Mouse (Mus musculus) midbrain, postnatal 0 days (tissue): ENCODE measurements at regions not wholly inside any gene's neighbourhood (a gene's known extent, or its start where the extent isn't known, plus 50 kb on each side); places are given as distances from the start of the nearest gene placed in this dataset.
A peak's percentile ranks its signal among the peaks of the same experiment; 100 is the strongest.
"Not testable (repeated sequence)": the region's sequence is repeated elsewhere in the genome, so short reads cannot be mapped to it uniquely, and the experiment has no call there.

ENCODE experiments used
- ATAC-seq: fragments of 200-750 bp; cut with Nextera tagmentation; 2 replicates; pipeline ENCODE4 v1.8.0; 2017; ENCODE audit warnings: moderate number of reproducible peaks, mild to moderate bottlenecking, moderate TSS enrichment, moderate library complexity; ENCODE audit not compliant: low FRiP score
- DNase-seq: peaks from one replicate; pipeline ENCODE4 v3.0.0-alpha.2; 2015; ENCODE audit warnings: low spot score
- H3K27ac ChIP-seq: fragments of 300-500 bp; sonication (generic); 2 replicates; pipeline ENCODE4 v1.5.1; 2014; ENCODE audit warnings: low read depth, mild to moderate bottlenecking, low read length, mixed read lengths
- H3K27me3 ChIP-seq: fragments of 300-500 bp; sonication (generic); 2 replicates; pipeline ENCODE4 v1.6.1; 2014; ENCODE audit warnings: low read length, control low read depth, mixed read lengths; ENCODE audit not compliant: insufficient read depth
- H3K36me3 ChIP-seq: fragments of 300-500 bp; sonication (generic); 2 replicates; pipeline ENCODE4 v1.6.1; 2014; ENCODE audit warnings: low read length, control low read depth, mixed read lengths; ENCODE audit not compliant: insufficient read depth
- H3K4me1 ChIP-seq: fragments of 300-500 bp; sonication (generic); 2 replicates; pipeline ENCODE4 v1.6.1; 2014; ENCODE audit warnings: mild to moderate bottlenecking, control low read depth, antibody characterized with exemption, low read length, mixed read lengths; ENCODE audit not compliant: insufficient read depth
- H3K4me2 ChIP-seq: fragments of 300-500 bp; sonication (generic); 2 replicates; pipeline ENCODE4 v1.6.1; 2014; ENCODE audit warnings: low read depth, mild to moderate bottlenecking, low read length, mixed read lengths; ENCODE audit not compliant: poor library complexity, severe bottlenecking
- H3K4me3 ChIP-seq: fragments of 300-500 bp; sonication (generic); 2 replicates; pipeline ENCODE4 v1.5.1; 2014; ENCODE audit warnings: low read depth, mild to moderate bottlenecking, low read length, moderate library complexity
- H3K9ac ChIP-seq: fragments of 300-500 bp; sonication (generic); replicated peaks from 2 replicates; pipeline ENCODE4 v1.6.1; 2014; ENCODE audit warnings: mild to moderate bottlenecking, low read length, moderate library complexity, mixed read lengths; ENCODE audit not compliant: poor library complexity, severe bottlenecking
- H3K9me3 ChIP-seq: fragments of 300-500 bp; sonication (generic); 2 replicates; pipeline ENCODE4 v1.6.1; 2016; ENCODE audit warnings: low read length, control low read depth
- CTCF ChIP-seq: IDR thresholded peaks from 2 replicates; pipeline ENCODE4 v1.5.1; 2016; ENCODE audit warnings: antibody characterized with exemption, mild to moderate bottlenecking
- WGBS: fragments of 180-500 bp; shearing (Covaris S2); extraction: QIAGEN DNeasy Blood & Tissue Kit; methylation state at CpG from one replicate; pipeline ENCODE4 v1.1.7; 2014; 5-methylcytosine and 5-hydroxymethylcytosine counted together

DNA sequence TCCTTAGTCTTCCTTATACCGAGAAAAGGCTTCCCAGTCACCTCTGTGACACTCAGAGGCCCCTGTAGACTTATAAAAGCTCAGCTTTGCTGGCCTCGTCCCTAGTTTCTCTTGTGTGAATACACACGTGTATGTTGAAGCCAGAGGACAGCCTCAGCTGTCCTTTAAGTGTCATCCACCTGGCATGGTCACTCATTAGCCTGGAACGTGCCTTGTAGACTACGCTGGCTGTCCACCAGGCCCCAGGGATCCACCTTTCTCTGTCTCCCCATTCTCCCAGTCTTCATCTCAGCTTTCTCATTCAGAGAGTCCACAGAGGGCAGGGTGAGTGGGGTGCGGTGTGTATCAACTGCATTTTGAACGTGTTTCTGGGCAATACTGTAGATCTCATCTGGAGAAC lies 273.8 kb upstream of the Maf start:
- Histone ChIP-seq H3K27ac (no peak overlapping the region), H3K27me3 (no peaks in the 10 kb centered on the region), H3K9ac (no peak overlapping the region), H3K4me2 (no peak overlapping the region), H3K9me3 (no peaks in the 10 kb centered on the region), H3K36me3 (no peaks in the 10 kb centered on the region), H3K4me1 (no peaks in the 10 kb centered on the region), H3K4me3 (no peak overlapping the region)
- DNase-seq: no peak
- no peak for TF ChIP-seq CTCF
- ATAC-seq: no peak
- WGBS: 85% methylated on average over 7 of the region's 7 CpGs

- no peak for DNase-seq
- Histone ChIP-seq H3K36me3 (no peaks in the 10 kb centered on the region), H3K4me2 (no peak overlapping the region), H3K4me3 (no peak overlapping the region), H3K4me1 (no peaks in the 10 kb centered on the region), H3K9me3 (no peaks in the 10 kb centered on the region), H3K27ac (no peak overlapping the region), H3K27me3 (no peaks in the 10 kb centered on the region), H3K9ac (no peak overlapping the region)
- TF ChIP-seq CTCF: no peak
- no peak for ATAC-seq
- 94% methylated on average over 3 of the region's 3 CpGs for WGBS
These were observed 273.0 kb upstream of the Maf start for GRCm38 (mm10) chr8:115980616-115981015.

- no peak for ATAC-seq
- DNase-seq: peak; percentile 37
- no peak overlapping the region for H3K27ac ChIP-seq
- H3K4me3 ChIP-seq: no peak overlapping the region
- H3K36me3 ChIP-seq: no peaks in the 10 kb centered on the region
- H3K9ac ChIP-seq: no peak overlapping the region
- no peaks in the 10 kb centered on the region for H3K27me3 ChIP-seq
- no peak for TF ChIP-seq CTCF
- 77% methylated on average over 4 of the region's 4 CpGs for WGBS
- no peaks in the 10 kb centered on the region for H3K4me1 ChIP-seq
- no peak overlapping the region for H3K4me2 ChIP-seq
- H3K9me3 ChIP-seq: no peaks in the 10 kb centered on the region
These were observed 269.6 kb upstream of the Maf start for GRCm38 (mm10) chr8:115977152-115977551.

DNA sequence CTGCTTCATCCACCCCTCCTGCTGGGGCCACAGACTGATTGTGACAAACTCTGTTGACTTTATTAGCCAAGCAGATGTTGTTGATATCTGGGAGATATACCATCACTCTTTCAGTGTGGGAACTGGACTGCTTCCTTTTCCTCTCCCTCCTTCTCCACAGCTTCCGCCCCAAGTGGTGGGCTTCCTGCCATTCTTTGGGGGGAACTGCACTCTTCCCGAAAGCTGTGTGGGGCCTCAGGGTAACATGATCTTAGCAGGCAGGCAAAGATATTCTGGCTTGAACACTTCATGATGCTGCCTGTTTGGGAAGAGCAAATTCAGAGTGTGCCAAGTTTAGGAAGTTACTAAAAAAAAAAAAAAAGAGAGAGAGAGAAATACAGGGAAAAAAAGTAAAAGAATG lies 267.1 kb upstream of the Maf start:
- Histone ChIP-seq H3K9ac (no peak overlapping the region), H3K4me2 (no peak overlapping the region), H3K27me3 (no peaks in the 10 kb centered on the region), H3K9me3 (no peaks in the 10 kb centered on the region), H3K4me1 (no peaks in the 10 kb centered on the region), H3K4me3 (no peak overlapping the region), H3K27ac (no peak overlapping the region), H3K36me3 (no peaks in the 10 kb centered on the region)
- 74% methylated on average over 2 of the region's 2 CpGs for WGBS
- no peak for TF ChIP-seq CTCF
- DNase-seq: no peak
- no peak for ATAC-seq

- ATAC-seq, H3K4me1 ChIP-seq, H3K27me3 ChIP-seq, H3K4me2 ChIP-seq, H3K9me3 ChIP-seq, H3K4me3 ChIP-seq, H3K9ac ChIP-seq, H3K36me3 ChIP-seq, DNase-seq, H3K27ac ChIP-seq: not testable (repeated sequence)
- WGBS: 87% methylated on average over 2 of the region's 2 CpGs
These were observed 263.8 kb upstream of the Maf start for GRCm38 (mm10) chr8:115971351-115971750.

GRCm38 (mm10) chr8:115968121-115968520 lies 260.5 kb upstream of the Maf start:
- H3K36me3 ChIP-seq: no peaks in the 10 kb centered on the region
- no peak overlapping the region for H3K4me2 ChIP-seq
- H3K9me3 ChIP-seq: no peaks in the 10 kb centered on the region
- no peak overlapping the region for H3K9ac ChIP-seq
- 90% methylated on average over 5 of the region's 5 CpGs for WGBS
- no peak overlapping the region for H3K4me3 ChIP-seq
- H3K27ac ChIP-seq: no peak overlapping the region
- no peaks in the 10 kb centered on the region for H3K4me1 ChIP-seq
- no peak for TF ChIP-seq CTCF
- DNase-seq: no peak
- H3K27me3 ChIP-seq: no peaks in the 10 kb centered on the region
- ATAC-seq: no peak

DNA sequence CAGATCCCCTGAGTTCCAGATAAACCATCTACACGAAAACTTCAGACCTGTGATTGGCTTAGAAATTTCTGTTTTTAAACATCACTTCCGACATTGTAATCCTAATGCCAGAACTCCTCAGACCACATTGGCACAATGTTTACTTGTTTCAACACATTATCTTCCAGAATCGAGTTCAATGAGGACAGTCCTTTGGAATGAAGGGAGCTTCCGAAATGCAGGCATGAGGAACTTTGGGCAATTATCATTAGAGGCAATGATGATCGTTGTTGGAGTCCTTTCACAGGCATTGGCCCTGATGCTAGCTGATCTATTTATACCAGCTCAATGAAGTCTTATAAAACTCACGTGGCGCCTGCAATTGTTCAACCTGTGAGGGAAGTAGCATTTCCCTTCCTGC lies 258.4 kb upstream of the Maf start:
- Histone ChIP-seq H3K4me1 (no peaks in the 10 kb centered on the region), H3K9me3 (no peaks in the 10 kb centered on the region), H3K27me3 (no peaks in the 10 kb centered on the region), H3K4me2 (no peak overlapping the region), H3K9ac (no peak overlapping the region), H3K36me3 (no peaks in the 10 kb centered on the region), H3K27ac (no peak overlapping the region), H3K4me3 (no peak overlapping the region)
- ATAC-seq: no peak
- no peak for DNase-seq
- WGBS: 94% methylated on average over 7 of the region's 7 CpGs
- no peak for TF ChIP-seq CTCF
